Mouse (Mus musculus) liver, adult 2 months (tissue): Measurements from ENCODE around the gene D1Pas1. TPM values are rescaled to one million over a fixed set of nuclear protein-coding genes. Genes with fewer than 3 reads are reported as not detected.

Source experiments
- DNase-seq: peaks from one replicate; pipeline ENCODE4 v3.0.0-alpha.2; 2011; ENCODE audit warnings: low read depth, low spot score; ENCODE audit errors: extremely low read depth
- H3K27ac ChIP-seq: fragments of 200-500 bp; replicated peaks from 2 replicates; pipeline ENCODE4 v1.5.1; 2012; ENCODE audit warnings: low read depth, mild to moderate bottlenecking, control low read depth, inconsistent platforms, low read length; ENCODE audit not compliant: insufficient read depth
- H3K27me3 ChIP-seq: fragments of 200-500 bp; 2 replicates; pipeline ENCODE4 v1.6.1; 2012; ENCODE audit warnings: mild to moderate bottlenecking, moderate library complexity, low read length, inconsistent platforms; ENCODE audit not compliant: control insufficient read depth, insufficient read depth
- H3K36me3 ChIP-seq: fragments of 200-500 bp; 2 replicates; pipeline ENCODE4 v1.6.1; 2012; ENCODE audit warnings: low read length, inconsistent platforms; ENCODE audit not compliant: control insufficient read depth, insufficient read depth
- H3K4me1 ChIP-seq: fragments of 200-500 bp; 2 replicates; pipeline ENCODE4 v1.6.1; 2011; ENCODE audit warnings: low read length; ENCODE audit not compliant: control insufficient read depth, insufficient read depth
- H3K4me3 ChIP-seq: fragments of 200-500 bp; 2 replicates; pipeline ENCODE4 v1.5.1; 2011; ENCODE audit warnings: low read depth, mild to moderate bottlenecking, control low read depth, low read length, moderate library complexity; ENCODE audit not compliant: insufficient read depth
- H3K79me2 ChIP-seq: fragments of 200-500 bp; 2 replicates; pipeline ENCODE4 v1.6.1; 2012; ENCODE audit warnings: inconsistent platforms, mild to moderate bottlenecking, low read length, moderate library complexity; ENCODE audit not compliant: control insufficient read depth, insufficient read depth
- H3K9ac ChIP-seq: fragments of 200-500 bp; 2 replicates; pipeline ENCODE4 v1.6.1; 2012; ENCODE audit warnings: low read depth, mild to moderate bottlenecking, control low read depth, inconsistent platforms, low read length
- CTCF ChIP-seq: fragments of 200-500 bp; IDR thresholded peaks from 2 replicates; pipeline ENCODE4 v1.5.1; 2011; ENCODE audit warnings: low read depth, low read length, control low read depth
- POLR2A ChIP-seq: fragments of 200-500 bp; IDR thresholded peaks from 2 replicates; pipeline ENCODE4 v1.6.1; 2011; ENCODE audit warnings: low read length, control low read depth; ENCODE audit not compliant: insufficient read depth; ENCODE audit errors: extremely low read depth
- WGBS: fragments of 180-500 bp; shearing (Covaris S2); methylation state at CpG from one replicate; pipeline ENCODE4 v1.1.7; 2018; 5-methylcytosine and 5-hydroxymethylcytosine counted together
- polyA plus RNA-seq: library from polyadenylated mRNA; depleted of rRNA; stranded (reverse); fragments of >200 nt; gene quantifications from 2 replicates; pipeline ENCODE4 v1.2.3, GENCODE M21; 2012; rRNA removed
- total RNA-seq: library from RNA; depleted of rRNA; stranded (reverse); fragments of >200 nt; gene quantifications from 2 replicates; pipeline ENCODE4 v1.2.3, GENCODE M21; 2014; rRNA removed

Gene D1Pas1
- total RNA-seq (not detected in 2 replicates), polyA plus RNA-seq (not detected in 2 replicates)

DNA sequence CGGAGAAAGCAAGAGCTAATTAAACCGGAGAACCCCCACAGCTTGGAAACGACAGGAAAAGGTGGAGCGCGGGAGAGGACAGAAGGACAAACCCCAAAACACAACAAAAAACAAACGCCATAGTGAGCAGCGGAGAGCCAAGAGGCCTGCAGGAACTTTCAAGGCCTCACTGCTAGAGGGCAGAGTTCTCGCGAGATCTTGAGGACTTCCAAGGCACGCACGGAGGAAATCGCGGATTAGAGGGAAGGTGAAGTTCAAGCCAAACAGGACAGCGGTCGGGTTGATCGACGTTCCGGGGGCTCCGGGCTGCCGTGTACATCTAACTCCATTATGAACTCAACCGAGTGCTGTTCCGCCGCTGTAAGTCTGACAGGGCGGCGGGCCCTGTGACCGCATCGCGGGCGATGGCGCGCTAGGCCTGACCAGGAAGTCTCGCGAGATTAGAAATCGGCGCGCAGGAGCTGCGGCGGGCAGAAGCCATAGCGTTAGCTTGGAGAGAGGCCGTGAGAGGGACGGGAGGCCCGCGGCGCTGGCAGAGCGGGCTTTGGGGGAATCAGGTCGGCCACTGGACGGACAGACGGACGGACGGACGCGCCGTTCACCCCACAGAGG is at the start of gene D1Pas1:
Gene D1Pas1, plus strand, starts transcription at position 216 of the 612 bp plus-strand sequence.
- Histone ChIP-seq H3K36me3 (no peaks in the 10 kb centered on the region), H3K27me3 (peaks cover 8% of the 10 kb centered on the region; the same call in 1 of the 2 replicates), H3K9ac (no peak within 1 kb of the TSS), H3K79me2 (no peaks in the 10 kb centered on the region), H3K4me3 (no peak within 1 kb of the TSS), H3K4me1 (no peaks in the 10 kb centered on the region), H3K27ac (no peak within 1 kb of the TSS)
- 70% methylated on average over 53 of the region's 53 CpGs for WGBS
- no peak for TF ChIP-seq POLR2A
- no peak for TF ChIP-seq CTCF
- no peak for DNase-seq

DNA sequence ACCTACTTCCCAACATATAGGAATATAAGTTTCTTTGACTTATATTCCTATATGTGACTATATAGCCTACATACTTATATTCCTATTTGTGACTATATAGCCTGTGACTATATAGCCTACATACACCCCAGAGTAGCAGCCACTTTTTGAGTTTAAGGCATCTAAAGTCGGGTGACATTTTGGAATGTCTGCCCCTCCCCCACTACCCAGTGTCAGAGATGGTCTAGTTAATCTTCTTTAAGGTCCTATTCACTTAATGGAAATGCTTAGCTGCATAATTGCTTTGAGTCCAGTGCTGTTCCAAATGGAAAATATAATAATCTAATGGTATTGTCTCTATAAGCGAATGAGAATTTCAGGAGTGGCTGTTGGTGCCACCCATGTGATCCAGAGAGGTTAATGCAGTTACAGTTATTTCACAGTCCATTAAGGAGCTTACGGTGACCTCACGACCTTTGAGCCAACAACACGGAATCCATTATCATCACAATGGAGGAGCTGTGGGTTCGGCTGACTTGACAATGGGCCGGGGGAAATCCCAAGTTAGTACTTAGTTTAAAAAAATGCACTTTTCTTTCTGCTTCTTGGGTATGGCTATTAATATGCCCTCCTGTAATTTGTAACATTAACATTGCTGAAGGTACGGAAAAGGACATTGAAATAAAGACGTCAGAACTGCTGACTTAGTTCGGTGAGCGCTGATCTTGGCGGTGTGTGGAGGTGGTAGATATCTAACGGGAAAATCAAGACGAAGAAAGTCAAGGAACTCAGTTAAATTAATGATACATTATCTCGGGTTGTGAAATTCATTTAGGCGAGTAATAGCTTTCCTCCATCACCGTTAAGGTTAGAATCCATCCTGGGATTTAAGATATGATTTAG is 44.5 kb upstream of the D1Pas1 start:
- Histone ChIP-seq H3K27ac (no peak overlapping the region), H3K36me3 (no peaks in the 10 kb centered on the region), H3K4me1 (no peaks in the 10 kb centered on the region), H3K4me3 (no peak overlapping the region), H3K9ac (no peak overlapping the region), H3K27me3 (peaks cover 11% of the 10 kb centered on the region; the same call in 1 of the 2 replicates), H3K79me2 (no peaks in the 10 kb centered on the region)
- no peak for DNase-seq
- WGBS, result 59% methylated on average over 17 of the region's 17 CpGs
- TF ChIP-seq CTCF (no peak), POLR2A (no peak)

DNA sequence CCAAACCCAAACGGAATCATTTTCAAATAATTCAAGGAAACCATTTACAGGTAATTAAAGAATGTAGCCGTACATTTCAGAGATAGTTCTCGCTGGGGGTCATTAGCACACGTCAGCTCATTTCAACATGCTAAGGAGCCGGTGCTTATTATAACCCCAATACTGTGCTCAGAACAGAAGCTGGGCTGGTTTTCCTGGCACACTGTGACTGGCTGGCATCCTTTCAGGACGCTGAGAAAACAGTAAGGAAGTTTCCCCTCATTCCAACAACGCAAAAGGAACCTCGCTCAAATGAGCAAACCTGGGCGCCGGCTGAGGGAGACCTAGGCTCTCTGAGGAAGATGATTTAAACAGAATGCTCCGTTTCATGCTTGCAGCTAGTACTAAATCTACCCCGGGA is 43.2 kb upstream of the D1Pas1 start:
- H3K27ac ChIP-seq, result no peak overlapping the region
- no peak for DNase-seq
- 72% methylated on average over 12 of the region's 12 CpGs for WGBS

DNA sequence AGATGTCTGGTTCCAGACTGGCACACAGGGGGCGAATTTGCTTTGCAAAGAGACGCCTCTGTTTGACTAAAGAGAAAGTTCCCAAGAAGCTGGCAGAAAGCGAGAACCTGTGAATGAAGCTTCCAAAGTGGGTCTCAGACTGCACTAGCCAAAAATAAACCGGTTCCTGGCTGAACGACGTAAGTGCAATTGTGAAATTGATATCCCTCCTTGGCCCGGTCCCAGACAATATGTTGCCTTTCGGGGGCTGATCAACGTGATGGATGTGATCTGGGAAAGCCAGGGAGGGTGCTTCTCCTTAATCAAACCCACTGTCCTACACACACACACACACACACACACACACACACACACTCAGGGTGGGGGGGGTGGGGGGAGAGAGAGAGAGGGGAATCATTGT is 41.8 kb upstream of the D1Pas1 start:
- 62% methylated on average over 9 of the region's 9 CpGs for WGBS

More for the DNA sequence above, 43.2 kb upstream of the D1Pas1 start:
- Histone ChIP-seq H3K27me3 (peaks cover 11% of the 10 kb centered on the region; the same call in 1 of the 2 replicates), H3K4me3 (no peak overlapping the region), H3K4me1 (no peaks in the 10 kb centered on the region), H3K79me2 (no peaks in the 10 kb centered on the region), H3K36me3 (no peaks in the 10 kb centered on the region), H3K9ac (no peak overlapping the region)
- no peak for TF ChIP-seq CTCF
- TF ChIP-seq POLR2A, result no peak

DNA sequence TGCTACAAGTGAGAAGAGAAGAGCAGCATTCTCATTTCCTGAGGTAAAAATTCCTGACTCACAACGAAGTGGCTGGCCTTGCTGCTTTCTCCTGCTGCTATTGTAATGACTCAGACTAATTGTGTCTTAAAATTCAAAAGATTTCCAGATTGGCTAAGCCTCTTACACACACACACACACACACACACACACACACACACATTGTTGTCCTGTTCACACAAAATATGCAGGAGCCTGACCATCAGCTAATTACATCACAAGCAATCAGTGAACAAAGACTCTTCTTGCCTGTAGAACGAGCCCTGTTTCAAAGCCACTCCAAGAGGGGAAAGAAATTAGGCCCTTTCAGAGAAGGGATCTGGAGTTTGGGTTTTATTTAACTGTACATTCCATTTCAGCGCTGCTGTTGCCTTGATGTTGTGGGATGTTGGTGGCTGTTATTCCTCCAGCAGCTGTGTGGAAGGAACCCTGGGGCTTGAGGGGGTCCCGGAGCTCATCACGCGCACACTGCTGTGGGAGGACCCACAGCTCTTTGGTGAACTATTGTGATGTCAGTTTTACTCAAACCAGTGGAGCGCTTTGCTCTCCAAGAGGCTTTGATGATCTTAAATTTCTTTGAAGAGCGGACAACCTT is 40.8 kb upstream of the D1Pas1 start:
- 78% methylated on average over 8 of the region's 8 CpGs for WGBS
- Histone ChIP-seq H3K36me3 (no peaks in the 10 kb centered on the region), H3K4me3 (no peak overlapping the region), H3K27ac (no peak overlapping the region), H3K4me1 (peaks cover 6% of the 10 kb centered on the region; the same call in 1 of the 2 replicates), H3K79me2 (no peaks in the 10 kb centered on the region), H3K9ac (no peak overlapping the region), H3K27me3 (peaks cover 7% of the 10 kb centered on the region; the same call in 1 of the 2 replicates)
- DNase-seq, result no peak
- TF ChIP-seq POLR2A (no peak), CTCF (no peak)

More for the DNA sequence above, 41.8 kb upstream of the D1Pas1 start:
- Histone ChIP-seq H3K27ac (no peak overlapping the region), H3K36me3 (no peaks in the 10 kb centered on the region), H3K4me3 (no peak overlapping the region), H3K4me1 (peaks cover 3% of the 10 kb centered on the region; the same call in 1 of the 2 replicates), H3K27me3 (peaks cover 8% of the 10 kb centered on the region; the same call in 1 of the 2 replicates), H3K9ac (no peak overlapping the region), H3K79me2 (no peaks in the 10 kb centered on the region)
- DNase-seq, result no peak
- TF ChIP-seq POLR2A, result no peak
- TF ChIP-seq CTCF, result no peak
